Mouse (Mus musculus): ENCODE results near the gene Wnt3a. TPM values are rescaled to one million over a fixed set of nuclear protein-coding genes. Genes with fewer than 3 reads are reported as not detected.

Gene Wnt3a
- 0.28 TPM in 1 of 2 replicates, not detected in the other for polyA plus RNA-seq (2012; rRNA removed)

- TF ChIP-seq CTCF (IDR thresholded peaks at IDR 0.05; ENCODE audit: borderline replicate concordance, control insufficient read depth, extremely low read depth, insufficient read depth, low read length, poor library complexity) (no peak), POLR2A (IDR thresholded peaks at IDR 0.05; ENCODE audit: control insufficient read depth, extremely low read depth, insufficient read depth, low read length, poor library complexity) (no peak)
- WGBS: 6% methylated on average over 53 of the region's 60 CpGs
- no peaks in the 10 kb centered on the region for H3K36me3 ChIP-seq (ENCODE audit: control insufficient read depth, insufficient read depth, low read length)
- no peak for DNase-seq
- H3K27me3 ChIP-seq (ENCODE audit: control insufficient read depth, insufficient read depth, low read length): peaks cover 39% of the 10 kb centered on the region
- H3K27ac ChIP-seq (ENCODE audit: control insufficient read depth, insufficient read depth, low read length): no peak within 1 kb of the TSS
- H3K4me3 ChIP-seq (ENCODE audit: control insufficient read depth, insufficient read depth, low read length): no peak within 1 kb of the TSS
- H3K4me1 ChIP-seq (replicated peaks; ENCODE audit: control insufficient read depth, insufficient read depth, low read length): no peaks in the 10 kb centered on the region
These were observed at the start of gene Wnt3a for GRCm38 (mm10) chr11:59290702-59291303. Gene Wnt3a, minus strand, starts transcription at chr11:59290752.

DNA sequence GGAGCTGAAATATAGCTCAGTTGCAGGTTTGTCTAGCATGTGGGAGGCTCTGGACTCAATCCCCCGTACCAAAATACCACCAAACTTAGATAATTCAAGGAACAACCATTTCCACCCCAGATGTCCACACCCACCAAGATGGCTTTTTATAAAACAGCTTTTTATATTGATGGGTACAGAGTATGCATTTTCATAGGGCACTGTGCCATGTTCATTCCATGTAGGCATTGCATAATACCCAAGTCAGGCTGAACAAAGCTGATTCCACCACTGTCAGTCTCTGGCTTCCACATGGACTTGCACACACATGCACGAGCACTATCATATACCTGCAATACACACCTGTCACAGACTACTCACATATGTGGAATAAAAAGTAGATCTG is 48.2 kb upstream of the Wnt3a start:
- 95% methylated on average over 2 of the region's 2 CpGs for WGBS
- no peaks in the 10 kb centered on the region for H3K36me3 ChIP-seq (ENCODE audit: control insufficient read depth, insufficient read depth, low read length)
- H3K27me3 ChIP-seq (ENCODE audit: control insufficient read depth, insufficient read depth, low read length): no peaks in the 10 kb centered on the region
- no peak for TF ChIP-seq CTCF (IDR thresholded peaks at IDR 0.05; ENCODE audit: borderline replicate concordance, control insufficient read depth, extremely low read depth, insufficient read depth, low read length, poor library complexity)
- no peak for TF ChIP-seq POLR2A (IDR thresholded peaks at IDR 0.05; ENCODE audit: control insufficient read depth, extremely low read depth, insufficient read depth, low read length, poor library complexity)
- H3K4me1 ChIP-seq (replicated peaks; ENCODE audit: control insufficient read depth, insufficient read depth, low read length): no peaks in the 10 kb centered on the region
- H3K27ac ChIP-seq (ENCODE audit: control insufficient read depth, insufficient read depth, low read length): no peak overlapping the region
- DNase-seq: no peak
- H3K4me3 ChIP-seq (ENCODE audit: control insufficient read depth, insufficient read depth, low read length): no peak overlapping the region

GRCm38 (mm10) chr11:59337955-59338735 is 47.6 kb upstream of the Wnt3a start:
- Histone ChIP-seq H3K27me3 (ENCODE audit: control insufficient read depth, insufficient read depth, low read length) (no peaks in the 10 kb centered on the region), H3K4me3 (ENCODE audit: control insufficient read depth, insufficient read depth, low read length) (no peak overlapping the region), H3K36me3 (ENCODE audit: control insufficient read depth, insufficient read depth, low read length) (no peaks in the 10 kb centered on the region), H3K27ac (ENCODE audit: control insufficient read depth, insufficient read depth, low read length) (no peak overlapping the region), H3K4me1 (replicated peaks; ENCODE audit: control insufficient read depth, insufficient read depth, low read length) (no peaks in the 10 kb centered on the region)
- TF ChIP-seq CTCF (IDR thresholded peaks at IDR 0.05; ENCODE audit: borderline replicate concordance, control insufficient read depth, extremely low read depth, insufficient read depth, low read length, poor library complexity) (no peak), POLR2A (IDR thresholded peaks at IDR 0.05; ENCODE audit: control insufficient read depth, extremely low read depth, insufficient read depth, low read length, poor library complexity) (no peak)
- WGBS: 94% methylated on average over 13 of the region's 13 CpGs
- DNase-seq: no peak

- no peaks in the 10 kb centered on the region for H3K4me1 ChIP-seq (replicated peaks; ENCODE audit: control insufficient read depth, insufficient read depth, low read length)
- H3K27me3 ChIP-seq (ENCODE audit: control insufficient read depth, insufficient read depth, low read length): no peaks in the 10 kb centered on the region
- no peak for DNase-seq
- no peaks in the 10 kb centered on the region for H3K36me3 ChIP-seq (ENCODE audit: control insufficient read depth, insufficient read depth, low read length)
- 89% methylated on average over 1 of the region's 1 CpGs for WGBS
- TF ChIP-seq POLR2A (IDR thresholded peaks at IDR 0.05; ENCODE audit: control insufficient read depth, extremely low read depth, insufficient read depth, low read length, poor library complexity) (no peak), CTCF (IDR thresholded peaks at IDR 0.05; ENCODE audit: borderline replicate concordance, control insufficient read depth, extremely low read depth, insufficient read depth, low read length, poor library complexity) (no peak)
- H3K27ac ChIP-seq (ENCODE audit: control insufficient read depth, insufficient read depth, low read length): no peak overlapping the region
- H3K4me3 ChIP-seq (ENCODE audit: control insufficient read depth, insufficient read depth, low read length): no peak overlapping the region
These were observed 45.8 kb upstream of the Wnt3a start for GRCm38 (mm10) chr11:59336381-59336780.

- no peak for DNase-seq
- no peak overlapping the region for H3K4me3 ChIP-seq (ENCODE audit: control insufficient read depth, insufficient read depth, low read length)
- H3K27me3 ChIP-seq (ENCODE audit: control insufficient read depth, insufficient read depth, low read length): no peaks in the 10 kb centered on the region
- TF ChIP-seq POLR2A (IDR thresholded peaks at IDR 0.05; ENCODE audit: control insufficient read depth, extremely low read depth, insufficient read depth, low read length, poor library complexity): no peak
- no peaks in the 10 kb centered on the region for H3K4me1 ChIP-seq (replicated peaks; ENCODE audit: control insufficient read depth, insufficient read depth, low read length)
- H3K36me3 ChIP-seq (ENCODE audit: control insufficient read depth, insufficient read depth, low read length): no peaks in the 10 kb centered on the region
- WGBS: 66% methylated on average over 2 of the region's 2 CpGs
- H3K27ac ChIP-seq (ENCODE audit: control insufficient read depth, insufficient read depth, low read length): no peak overlapping the region
These were observed 45.4 kb upstream of the Wnt3a start for GRCm38 (mm10) chr11:59335942-59336341.

DNA sequence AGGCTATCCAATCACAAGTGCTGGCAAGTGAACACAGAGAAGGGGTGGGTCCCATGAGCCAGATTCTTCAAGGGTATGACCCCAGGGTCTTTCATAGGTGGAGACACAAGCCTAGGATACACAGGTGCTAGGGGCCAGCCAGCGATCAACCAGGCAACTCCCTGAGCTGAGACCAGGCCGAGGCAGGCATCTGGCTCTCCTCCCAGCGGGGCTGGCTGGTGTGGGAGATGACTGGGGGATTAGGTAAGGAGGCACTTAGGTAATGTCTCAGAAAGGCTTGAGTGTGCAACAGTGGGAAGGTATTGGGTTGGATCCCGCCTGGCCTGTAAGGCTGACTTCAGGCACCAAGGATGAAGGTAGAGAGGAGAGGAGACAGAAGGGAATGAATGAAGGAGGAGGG is 44.6 kb upstream of the Wnt3a start:
- Histone ChIP-seq H3K4me1 (replicated peaks; ENCODE audit: control insufficient read depth, insufficient read depth, low read length) (no peaks in the 10 kb centered on the region), H3K4me3 (ENCODE audit: control insufficient read depth, insufficient read depth, low read length) (no peak overlapping the region), H3K27me3 (ENCODE audit: control insufficient read depth, insufficient read depth, low read length) (no peaks in the 10 kb centered on the region), H3K36me3 (ENCODE audit: control insufficient read depth, insufficient read depth, low read length) (no peaks in the 10 kb centered on the region), H3K27ac (ENCODE audit: control insufficient read depth, insufficient read depth, low read length) (no peak overlapping the region)
- TF ChIP-seq CTCF (IDR thresholded peaks at IDR 0.05; ENCODE audit: borderline replicate concordance, control insufficient read depth, extremely low read depth, insufficient read depth, low read length, poor library complexity) (no peak), POLR2A (IDR thresholded peaks at IDR 0.05; ENCODE audit: control insufficient read depth, extremely low read depth, insufficient read depth, low read length, poor library complexity) (no peak)
- 93% methylated on average over 4 of the region's 4 CpGs for WGBS
- DNase-seq: no peak

All from thymus, adult 2 months (tissue).